Mouse (Mus musculus) embryo, embryonic 10.5 days (tissue): ENCODE data around the gene Olfr494.

Experiments used
- DNase-seq: peaks from one replicate; pipeline ENCODE4 v3.0.0-alpha.2; 2015; ENCODE audit warnings: low spot score

Gene Olfr494

GRCm38 (mm10) chr7:108365035-108365434 is at the start of gene Olfr494:
TSS of gene Olfr494 (plus strand) at chr7:108365335.
- DNase-seq, result no peak

GRCm38 (mm10) chr7:108323574-108323973 is 41.6 kb upstream of the Olfr494 start, which contains the start of gene Olfr492:
TSS of gene Olfr492 (minus strand) at chr7:108323674.
- no peak for DNase-seq

DNA sequence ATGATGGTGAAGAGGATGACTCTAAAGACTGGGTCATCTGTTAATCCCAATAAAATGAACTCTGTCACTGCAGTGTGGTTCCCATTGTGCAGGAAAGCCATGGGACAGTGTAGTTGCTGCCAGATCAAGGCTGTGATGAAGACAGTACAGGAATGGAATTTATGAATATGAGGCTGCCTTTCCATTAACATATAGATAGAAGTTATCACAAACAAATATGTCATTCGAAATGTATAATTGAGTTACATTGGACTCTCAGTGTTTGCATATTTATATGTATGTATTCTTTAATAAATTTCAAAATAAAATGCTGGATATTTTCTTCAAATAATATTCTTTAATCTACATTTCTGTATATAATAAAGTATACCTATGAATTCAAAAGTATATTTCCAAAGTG is 18.3 kb upstream of the Olfr494 start, which contains the start of gene Olfr493:
Gene Olfr493 (minus strand): TSS at position 101 of the 400 bp plus-strand sequence.
- DNase-seq, result no peak

DNA sequence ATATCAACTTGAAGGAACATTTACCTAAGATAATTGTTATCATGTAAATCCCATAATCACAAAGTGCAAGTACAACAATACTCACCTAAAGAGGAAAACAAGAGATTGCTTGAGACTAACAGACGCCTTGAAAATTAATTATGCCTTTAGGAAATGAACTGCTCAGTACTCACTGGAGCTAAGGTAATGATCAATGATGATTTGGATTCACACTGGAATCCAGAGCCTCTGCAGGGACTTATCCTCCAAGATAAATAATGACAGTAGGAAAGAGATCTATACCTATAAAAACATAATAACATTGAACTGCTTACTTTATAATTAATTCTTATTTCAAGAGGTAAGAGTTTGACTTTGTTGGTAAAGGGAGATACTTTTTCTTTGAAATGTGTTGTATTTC is 27.7 kb downstream of the Olfr494 start, which contains the start of gene Olfr495:
Gene Olfr495 (plus strand): TSS at position 301 of the 400 bp plus-strand sequence.
- no peak for DNase-seq
